Mouse (Mus musculus): Measurements from ENCODE around the gene Miox.

DNA sequence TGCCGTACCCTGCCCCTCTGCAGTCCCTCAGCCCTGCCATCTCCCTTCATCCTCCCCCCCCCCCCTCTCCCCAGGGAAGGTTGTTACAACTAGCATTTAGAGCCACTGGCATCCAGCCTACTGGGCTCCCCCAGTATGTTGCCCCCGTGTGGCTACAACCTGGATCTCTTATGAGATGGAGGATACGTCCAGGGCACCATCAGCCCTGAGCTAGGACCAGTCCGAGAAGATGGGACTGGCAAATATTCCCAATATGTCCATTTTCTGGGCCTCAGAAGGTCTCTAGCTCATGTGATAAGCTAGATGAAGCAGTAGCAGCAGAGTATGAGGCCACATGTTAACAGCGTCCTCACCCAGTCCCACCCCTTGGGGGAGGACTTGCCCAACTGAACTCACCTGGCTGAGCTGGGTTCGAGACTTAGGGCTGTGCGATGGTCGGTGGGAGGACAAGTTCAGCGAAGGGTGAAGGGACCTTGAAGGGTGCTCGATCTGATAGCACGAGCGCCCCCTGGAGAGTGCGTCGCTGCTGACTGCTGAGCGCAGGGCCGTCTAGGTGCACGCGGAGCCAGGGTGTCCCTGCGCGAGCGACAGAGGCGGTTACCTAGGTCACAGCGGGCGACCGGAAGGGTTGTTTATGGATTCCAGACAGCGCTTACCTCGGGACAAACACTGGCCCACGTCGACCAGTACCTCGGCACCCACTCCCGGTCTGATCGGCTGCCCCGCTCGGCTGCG is 39.0 kb downstream of the Miox start:
- TF ChIP-seq CTCF (IDR thresholded peaks at IDR 0.05; ENCODE audit: borderline replicate concordance, insufficient read depth, low read depth, low read length) (peak; percentile 45; the same call in 1 of the 2 replicates), POLR2A (IDR thresholded peaks at IDR 0.05; ENCODE audit: borderline replicate concordance, insufficient read depth, low read length) (no peak)

Data from cerebellum, adult 2 months (tissue).